Mouse (Mus musculus): Measurements from ENCODE around the gene Tgfb3. TPM values are rescaled to one million over a fixed set of nuclear protein-coding genes. Genes with fewer than 3 reads are reported as not detected.

Gene Tgfb3
- polyA plus RNA-seq, 1 experiment: 0.38 TPM

- Histone ChIP-seq H3K9me3 (peaks cover 17% of the 10 kb centered on the region), H3K4me3 (replicated peaks) (no peak overlapping the region), H3K36me3 (replicated peaks; ENCODE audit: low read length) (peaks cover 28% of the 10 kb centered on the region), H3K4me1 (peaks cover 8% of the 10 kb centered on the region), H3K27me3 (replicated peaks) (peaks cover 3% of the 10 kb centered on the region)
- TF ChIP-seq FLI1 (IDR thresholded peaks at IDR 0.05; ENCODE audit: low read length) (no peak), GATA1 (IDR thresholded peaks at IDR 0.05; ENCODE audit: borderline replicate concordance, low read length) (no peak)
Measured at GRCm38 (mm10) chr12:86039078-86039477, 39.8 kb downstream of the Tgfb3 start.

GRCm38 (mm10) chr12:86037235-86037921 lies 41.5 kb downstream of the Tgfb3 start:
- Histone ChIP-seq H3K4me3 (replicated peaks) (no peak overlapping the region), H3K4me1 (peaks cover 8% of the 10 kb centered on the region), H3K27me3 (replicated peaks) (peaks cover 3% of the 10 kb centered on the region), H3K9me3 (peaks cover 2% of the 10 kb centered on the region), H3K36me3 (replicated peaks; ENCODE audit: low read length) (peaks cover 14% of the 10 kb centered on the region)
- TF ChIP-seq GATA1 (IDR thresholded peaks at IDR 0.05; ENCODE audit: borderline replicate concordance, low read length) (no peak), FLI1 (IDR thresholded peaks at IDR 0.05; ENCODE audit: low read length) (no peak)

- Histone ChIP-seq H3K27me3 (replicated peaks) (peaks cover 3% of the 10 kb centered on the region), H3K9me3 (no peaks in the 10 kb centered on the region), H3K36me3 (replicated peaks; ENCODE audit: low read length) (peaks cover 13% of the 10 kb centered on the region), H3K4me3 (replicated peaks) (no peak overlapping the region), H3K4me1 (peaks cover 8% of the 10 kb centered on the region)
- TF ChIP-seq GATA1 (IDR thresholded peaks at IDR 0.05; ENCODE audit: borderline replicate concordance, low read length) (no peak), FLI1 (IDR thresholded peaks at IDR 0.05; ENCODE audit: low read length) (no peak)
Measured at GRCm38 (mm10) chr12:86036368-86037166, 42.3 kb downstream of the Tgfb3 start.

- H3K27me3 ChIP-seq (replicated peaks): peaks cover 3% of the 10 kb centered on the region
- no peaks in the 10 kb centered on the region for H3K9me3 ChIP-seq
- TF ChIP-seq GATA1 (IDR thresholded peaks at IDR 0.05; ENCODE audit: borderline replicate concordance, low read length): no peak
- TF ChIP-seq FLI1 (IDR thresholded peaks at IDR 0.05; ENCODE audit: low read length): no peak
- peaks cover 6% of the 10 kb centered on the region for H3K36me3 ChIP-seq (replicated peaks; ENCODE audit: low read length)
- H3K4me1 ChIP-seq: peaks cover 7% of the 10 kb centered on the region
- no peak overlapping the region for H3K4me3 ChIP-seq (replicated peaks)
Measured at GRCm38 (mm10) chr12:86035586-86035985, 43.3 kb downstream of the Tgfb3 start.

- no peak for TF ChIP-seq GATA1 (IDR thresholded peaks at IDR 0.05; ENCODE audit: borderline replicate concordance, low read length)
- TF ChIP-seq FLI1 (IDR thresholded peaks at IDR 0.05; ENCODE audit: low read length): no peak
- Histone ChIP-seq H3K4me3 (replicated peaks) (no peak overlapping the region), H3K27me3 (replicated peaks) (no peaks in the 10 kb centered on the region), H3K9me3 (no peaks in the 10 kb centered on the region), H3K4me1 (peaks cover 14% of the 10 kb centered on the region), H3K36me3 (replicated peaks; ENCODE audit: low read length) (peaks cover 4% of the 10 kb centered on the region)
Measured at GRCm38 (mm10) chr12:86030932-86031331, 47.9 kb downstream of the Tgfb3 start.

- Histone ChIP-seq H3K36me3 (replicated peaks; ENCODE audit: low read length) (peaks cover 20% of the 10 kb centered on the region), H3K4me1 (peaks cover 23% of the 10 kb centered on the region), H3K27me3 (replicated peaks) (no peaks in the 10 kb centered on the region), H3K4me3 (replicated peaks) (no peak overlapping the region), H3K9me3 (no peaks in the 10 kb centered on the region)
- no peak for TF ChIP-seq FLI1 (IDR thresholded peaks at IDR 0.05; ENCODE audit: low read length)
- no peak for TF ChIP-seq GATA1 (IDR thresholded peaks at IDR 0.05; ENCODE audit: borderline replicate concordance, low read length)
Measured at GRCm38 (mm10) chr12:86027747-86028146, 51.1 kb downstream of the Tgfb3 start.

- no peak for TF ChIP-seq GATA1 (IDR thresholded peaks at IDR 0.05; ENCODE audit: borderline replicate concordance, low read length)
- TF ChIP-seq FLI1 (IDR thresholded peaks at IDR 0.05; ENCODE audit: low read length): no peak
- Histone ChIP-seq H3K4me1 (peaks cover 30% of the 10 kb centered on the region), H3K27me3 (replicated peaks) (no peaks in the 10 kb centered on the region), H3K4me3 (replicated peaks) (no peak overlapping the region), H3K36me3 (replicated peaks; ENCODE audit: low read length) (peaks cover 26% of the 10 kb centered on the region), H3K9me3 (no peaks in the 10 kb centered on the region)
Measured at GRCm38 (mm10) chr12:86027000-86027399, 51.8 kb downstream of the Tgfb3 start.

GRCm38 (mm10) chr12:86025480-86025879 lies 53.4 kb downstream of the Tgfb3 start:
- Histone ChIP-seq H3K36me3 (replicated peaks; ENCODE audit: low read length) (peaks cover 36% of the 10 kb centered on the region), H3K9me3 (no peaks in the 10 kb centered on the region), H3K4me1 (peaks cover 27% of the 10 kb centered on the region), H3K4me3 (replicated peaks) (no peak overlapping the region), H3K27me3 (replicated peaks) (no peaks in the 10 kb centered on the region)
- no peak for TF ChIP-seq FLI1 (IDR thresholded peaks at IDR 0.05; ENCODE audit: low read length)
- TF ChIP-seq GATA1 (IDR thresholded peaks at IDR 0.05; ENCODE audit: borderline replicate concordance, low read length): no peak

GRCm38 (mm10) chr12:86024426-86024825 lies 54.4 kb downstream of the Tgfb3 start:
- H3K9me3 ChIP-seq: no peaks in the 10 kb centered on the region
- H3K27me3 ChIP-seq (replicated peaks): no peaks in the 10 kb centered on the region
- H3K4me3 ChIP-seq (replicated peaks): no peak overlapping the region
- peaks cover 17% of the 10 kb centered on the region for H3K4me1 ChIP-seq
- H3K36me3 ChIP-seq (replicated peaks; ENCODE audit: low read length): peaks cover 40% of the 10 kb centered on the region
- TF ChIP-seq FLI1 (IDR thresholded peaks at IDR 0.05; ENCODE audit: low read length) (no peak), GATA1 (IDR thresholded peaks at IDR 0.05; ENCODE audit: borderline replicate concordance, low read length) (no peak)
